Mouse (Mus musculus): Measurements from ENCODE around the gene Gm20721. TPM values are rescaled to one million over a fixed set of nuclear protein-coding genes. Genes with fewer than 3 reads are reported as not detected.

Gene Gm20721
- total and polyA plus RNA-seq, 3 experiments = 1.6 to 1.8 TPM; not detected in 1

DNA sequence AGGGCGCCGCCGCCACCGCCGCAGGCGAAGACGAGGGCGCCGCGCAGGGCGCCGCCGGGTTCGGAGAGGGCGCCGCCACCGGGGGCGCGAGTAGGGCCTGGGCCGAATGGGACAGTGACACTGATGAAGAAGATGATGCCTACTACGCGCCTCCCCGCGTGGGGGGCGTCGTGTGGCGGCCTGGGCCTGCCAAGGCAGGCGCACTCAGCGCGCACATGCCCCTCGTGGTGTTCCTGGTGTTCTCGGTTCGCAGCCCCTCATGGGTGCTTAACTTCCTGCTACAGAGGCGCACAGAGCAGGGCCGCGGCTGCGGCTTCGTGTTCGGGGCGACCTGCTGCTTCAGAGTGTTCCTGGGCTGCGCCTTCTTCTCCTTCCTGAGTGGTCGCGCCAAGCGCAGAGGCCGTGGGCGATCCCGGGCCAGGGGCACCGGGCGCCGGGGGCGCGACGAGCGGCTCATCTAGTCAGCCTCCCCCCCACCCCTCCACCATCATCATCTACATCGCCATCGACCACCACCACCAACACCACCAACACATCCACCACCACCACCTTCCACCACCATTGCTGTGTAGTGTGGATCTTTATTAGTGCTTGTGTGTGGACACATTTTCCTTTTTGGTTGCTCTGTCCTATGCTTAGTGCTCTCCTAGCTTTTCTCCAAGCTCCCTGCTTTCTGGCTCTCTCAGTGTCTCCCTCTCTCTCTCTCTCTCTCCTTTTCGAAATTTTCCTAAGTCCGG, 17.4 kb downstream of the Gm20721 start:
- peaks cover 4% of the 10 kb centered on the region for H3K79me2 ChIP-seq (replicated peaks; ENCODE audit: control insufficient read depth, insufficient read depth, low read length)
- H3K4me1 ChIP-seq (ENCODE audit: control insufficient read depth, insufficient read depth, low read length) = peaks cover 7% of the 10 kb centered on the region
- no peaks in the 10 kb centered on the region for H3K27me3 ChIP-seq (ENCODE audit: control insufficient read depth, insufficient read depth, low read length)
- 40% methylated on average over 58 of the region's 58 CpGs for WGBS
- peak overlapping the region; percentile 99 for H3K27ac ChIP-seq
- peaks cover 21% of the 10 kb centered on the region for H3K36me3 ChIP-seq (ENCODE audit: control insufficient read depth, insufficient read depth, low read length)
- peak; percentile 65 to 70 for DNase-seq
- TF ChIP-seq CTCF (IDR thresholded peaks at IDR 0.05) = peak; percentile 38
- TF ChIP-seq EP300 (IDR thresholded peaks at IDR 0.05; ENCODE audit: insufficient read depth, low read depth, low read length) = 0 out of 2 replicates have a peak, but pooled peaks have one; percentile 19
- peak; percentile 61 for TF ChIP-seq POLR2A (IDR thresholded peaks at IDR 0.05; ENCODE audit: insufficient read depth, low read depth, low read length)
- peak overlapping the region; percentile 100 for H3K9ac ChIP-seq (ENCODE audit: low read depth, low read length)
- H3K4me3 ChIP-seq = peak overlapping the region; percentile 89
- intact Hi-C loops (cut with DNase I) = loop anchor here (5.0 kb wide), 3 partner anchors 88 to 343 kb away; partner anchors contain the start of genes Nelfcd and Prelid3b

GRCm38 (mm10) chr2:174328358-174328905, 18.1 kb downstream of the Gm20721 start:
- intact Hi-C loops (cut with DNase I) = loop anchor here (5.0 kb wide), 3 partner anchors 89 to 344 kb away; partner anchors contain the start of genes Nelfcd and Prelid3b
- H3K9ac ChIP-seq (ENCODE audit: low read depth, low read length) = peak overlapping the region; percentile 76
- no peaks in the 10 kb centered on the region for H3K27me3 ChIP-seq (ENCODE audit: control insufficient read depth, insufficient read depth, low read length)
- WGBS = 42% methylated on average over 46 of the region's 46 CpGs
- peaks cover 16% of the 10 kb centered on the region for H3K36me3 ChIP-seq (ENCODE audit: control insufficient read depth, insufficient read depth, low read length)
- DNase-seq = peak in 1 of 2 experiments; percentile 51
- peaks cover 2% of the 10 kb centered on the region for H3K79me2 ChIP-seq (replicated peaks; ENCODE audit: control insufficient read depth, insufficient read depth, low read length)
- peaks cover 2% of the 10 kb centered on the region for H3K4me1 ChIP-seq (ENCODE audit: control insufficient read depth, insufficient read depth, low read length)
- peak overlapping the region; percentile 89 for H3K4me3 ChIP-seq
- TF ChIP-seq CTCF (IDR thresholded peaks at IDR 0.05) (no peak), POLR2A (IDR thresholded peaks at IDR 0.05; ENCODE audit: insufficient read depth, low read depth, low read length) (no peak), EP300 (IDR thresholded peaks at IDR 0.05; ENCODE audit: insufficient read depth, low read depth, low read length) (no peak)
- H3K27ac ChIP-seq = peak overlapping the region; percentile 36

- 56% methylated on average over 64 of the region's 64 CpGs for WGBS
- Histone ChIP-seq H3K4me3 (peak overlapping the region; percentile 89), H3K79me2 (replicated peaks; ENCODE audit: control insufficient read depth, insufficient read depth, low read length) (peaks cover 2% of the 10 kb centered on the region), H3K27ac (peak overlapping the region; percentile 55), H3K9ac (ENCODE audit: low read depth, low read length) (peak overlapping the region; percentile 80), H3K27me3 (ENCODE audit: control insufficient read depth, insufficient read depth, low read length) (no peaks in the 10 kb centered on the region), H3K36me3 (ENCODE audit: control insufficient read depth, insufficient read depth, low read length) (peaks cover 8% of the 10 kb centered on the region), H3K4me1 (ENCODE audit: control insufficient read depth, insufficient read depth, low read length) (peaks cover 2% of the 10 kb centered on the region)
- intact Hi-C loops (cut with DNase I) = loop anchor here (5.0 kb wide), 3 partner anchors 90 to 345 kb away; partner anchors contain the start of genes Nelfcd and Prelid3b
- DNase-seq = peak; percentile 70 to 75
- peak; percentile 7; the same call in 1 of the 2 replicates for TF ChIP-seq CTCF (IDR thresholded peaks at IDR 0.05)
- peak; percentile 92 for TF ChIP-seq POLR2A (IDR thresholded peaks at IDR 0.05; ENCODE audit: insufficient read depth, low read depth, low read length)
- TF ChIP-seq EP300 (IDR thresholded peaks at IDR 0.05; ENCODE audit: insufficient read depth, low read depth, low read length) = 0 out of 2 replicates have a peak, but pooled peaks have one; percentile 17
Observed at GRCm38 (mm10) chr2:174327295-174327981, 19.1 kb downstream of the Gm20721 start.

- no peaks in the 10 kb centered on the region for H3K4me1 ChIP-seq (ENCODE audit: control insufficient read depth, insufficient read depth, low read length)
- no peak for DNase-seq
- no peak overlapping the region for H3K27ac ChIP-seq
- H3K9ac ChIP-seq (ENCODE audit: low read depth, low read length) = no peak overlapping the region
- H3K4me3 ChIP-seq = no peak overlapping the region
- peaks cover 2% of the 10 kb centered on the region for H3K79me2 ChIP-seq (replicated peaks; ENCODE audit: control insufficient read depth, insufficient read depth, low read length)
- TF ChIP-seq EP300 (IDR thresholded peaks at IDR 0.05; ENCODE audit: insufficient read depth, low read depth, low read length) (no peak), CTCF (IDR thresholded peaks at IDR 0.05) (no peak), POLR2A (IDR thresholded peaks at IDR 0.05; ENCODE audit: insufficient read depth, low read depth, low read length) (no peak)
- no peaks in the 10 kb centered on the region for H3K27me3 ChIP-seq (ENCODE audit: control insufficient read depth, insufficient read depth, low read length)
- H3K36me3 ChIP-seq (ENCODE audit: control insufficient read depth, insufficient read depth, low read length) = no peaks in the 10 kb centered on the region
- intact Hi-C loops (cut with DNase I) = loop anchor here (5.0 kb wide), 3 partner anchors 91 to 346 kb away; partner anchors contain the start of genes Nelfcd and Prelid3b
- 66% methylated on average over 8 of the region's 8 CpGs for WGBS
Observed at GRCm38 (mm10) chr2:174326481-174326880, 20.0 kb downstream of the Gm20721 start.

DNA sequence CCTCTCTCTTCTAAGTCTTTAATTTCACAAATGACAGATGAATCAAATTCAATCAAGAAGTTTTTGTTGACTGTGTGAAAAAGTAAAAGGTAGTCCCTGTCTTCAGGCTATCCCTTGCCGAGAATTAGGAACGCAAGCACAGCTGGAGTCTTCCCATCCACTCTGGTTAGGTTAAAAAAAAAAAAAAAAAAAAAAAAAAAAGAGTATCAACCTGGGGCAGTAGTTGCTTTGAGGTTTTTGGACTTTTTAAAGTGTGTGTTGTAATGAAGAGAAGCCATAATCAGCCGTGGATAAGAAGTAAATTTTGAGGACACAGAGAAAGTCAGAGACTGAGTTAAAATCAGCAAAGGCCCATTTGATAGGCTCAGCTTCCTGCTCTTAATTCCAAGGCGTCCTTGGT, 20.5 kb downstream of the Gm20721 start:
- Histone ChIP-seq H3K27ac (no peak overlapping the region), H3K4me3 (no peak overlapping the region), H3K79me2 (replicated peaks; ENCODE audit: control insufficient read depth, insufficient read depth, low read length) (peaks cover 2% of the 10 kb centered on the region), H3K4me1 (ENCODE audit: control insufficient read depth, insufficient read depth, low read length) (no peaks in the 10 kb centered on the region), H3K36me3 (ENCODE audit: control insufficient read depth, insufficient read depth, low read length) (no peaks in the 10 kb centered on the region), H3K9ac (ENCODE audit: low read depth, low read length) (no peak overlapping the region), H3K27me3 (ENCODE audit: control insufficient read depth, insufficient read depth, low read length) (no peaks in the 10 kb centered on the region)
- 72% methylated on average over 4 of the region's 4 CpGs for WGBS
- TF ChIP-seq EP300 (IDR thresholded peaks at IDR 0.05; ENCODE audit: insufficient read depth, low read depth, low read length) (no peak), CTCF (IDR thresholded peaks at IDR 0.05) (no peak), POLR2A (IDR thresholded peaks at IDR 0.05; ENCODE audit: insufficient read depth, low read depth, low read length) (no peak)
- no peak for DNase-seq
- intact Hi-C loops (cut with DNase I) = loop anchor here (5.0 kb wide), 3 partner anchors 91 to 346 kb away; partner anchors contain the start of genes Nelfcd and Prelid3b

Measured in heart, adult 2 months (tissue).